Mouse (Mus musculus): ENCODE measurements around the gene 4930558K02Rik.

DNA sequence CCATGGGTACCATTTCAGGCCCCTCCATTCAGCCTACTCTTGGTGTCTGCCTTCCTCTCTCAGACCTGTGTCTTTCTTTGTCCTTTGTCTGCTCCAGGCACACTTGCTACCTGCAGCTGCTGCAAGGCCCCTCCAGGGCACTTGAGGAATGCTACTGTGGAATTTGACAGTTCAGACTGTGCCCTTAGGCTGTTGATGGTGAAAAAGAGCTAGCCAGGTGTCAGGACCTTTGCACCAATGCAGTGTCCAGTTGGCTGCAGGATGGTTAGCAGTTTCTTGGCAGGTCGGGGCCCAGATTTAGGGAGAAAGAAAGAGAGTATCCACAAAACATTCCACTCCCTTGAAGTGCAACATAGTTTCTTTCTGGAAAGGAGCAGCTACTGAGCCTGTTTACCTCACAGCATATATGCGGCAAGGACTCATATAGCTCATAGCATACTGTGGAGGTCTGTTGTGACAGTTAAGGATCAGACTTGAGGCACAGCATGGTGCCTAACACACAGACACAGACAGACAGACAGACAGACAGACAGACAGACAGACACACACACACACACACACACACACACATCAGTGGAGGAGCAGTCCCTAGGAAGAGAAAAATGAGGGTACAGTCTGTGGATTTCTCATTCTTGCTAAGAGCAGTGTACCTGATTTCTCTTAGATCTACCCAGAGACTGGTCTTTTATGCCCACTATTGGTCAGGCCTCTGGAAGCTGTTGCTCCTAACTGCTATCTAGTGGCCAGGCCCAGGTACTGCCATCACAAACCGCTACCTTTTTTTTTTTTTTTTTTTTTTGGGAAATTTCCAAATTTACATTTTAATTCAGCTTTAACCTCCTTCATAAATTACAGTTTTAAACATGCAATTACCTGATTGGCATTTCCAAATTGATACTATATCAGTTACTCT lies 16.7 kb downstream of the 4930558K02Rik start:
- TF ChIP-seq POLR2A (IDR thresholded peaks at IDR 0.05; ENCODE audit: borderline replicate concordance, extremely low read depth, insufficient read depth, insufficient read length, poor library complexity, severe bottlenecking) (no peak), CTCF (IDR thresholded peaks at IDR 0.05; ENCODE audit: borderline replicate concordance, extremely low read depth, insufficient read depth, insufficient read length) (peak; percentile 63; the same call in 1 of the 2 replicates)

Measured in brain, embryonic 14.5 days (tissue).